Mouse (Mus musculus) T-helper 1 cell (primary cell): ENCODE results near the gene Rab26.

ENCODE experiments used
- in situ Hi-C: fragments of 300-600 bp; cut with MboI, MseI; formaldehyde crosslinking; loops from one replicate; pipeline ENCODE4 v1.15.1; 2025; ENCODE audit warnings: high pct_unique_total_duplicates

Rab26 gene

DNA sequence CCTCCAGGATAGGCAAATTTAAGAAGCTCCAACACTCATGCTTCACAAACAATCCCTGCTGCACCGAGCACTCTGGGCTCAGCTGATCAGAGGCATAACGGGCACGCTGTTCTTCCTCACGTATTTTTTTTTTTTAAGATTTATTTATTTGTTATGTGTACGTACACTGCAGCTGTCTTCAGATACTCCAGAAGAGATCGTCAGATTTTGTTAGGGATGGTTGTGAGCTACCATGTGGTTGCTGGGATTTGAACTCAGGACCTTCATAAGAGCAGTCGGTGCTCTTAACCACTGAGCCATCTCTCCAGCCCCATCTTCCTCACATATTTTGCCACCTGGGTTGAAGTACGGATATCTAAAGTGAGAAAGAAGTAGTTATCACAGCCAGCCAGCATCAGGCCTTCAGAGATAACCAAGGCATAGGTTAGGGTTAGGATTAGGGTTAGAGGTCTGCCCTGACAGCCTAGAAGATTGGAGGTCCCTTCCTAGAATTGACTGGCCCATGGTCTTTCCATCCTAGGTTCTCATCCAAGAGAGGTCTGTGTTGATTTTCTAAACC, at the start of gene Rab26:
Rab26 (minus strand) TSS at position 51 of the 559 bp plus-strand sequence.
- in situ Hi-C loops, result loop anchor here (5.0 kb wide), 1 partner anchor 123 kb away; the partner anchor contains the start of gene Npw

DNA sequence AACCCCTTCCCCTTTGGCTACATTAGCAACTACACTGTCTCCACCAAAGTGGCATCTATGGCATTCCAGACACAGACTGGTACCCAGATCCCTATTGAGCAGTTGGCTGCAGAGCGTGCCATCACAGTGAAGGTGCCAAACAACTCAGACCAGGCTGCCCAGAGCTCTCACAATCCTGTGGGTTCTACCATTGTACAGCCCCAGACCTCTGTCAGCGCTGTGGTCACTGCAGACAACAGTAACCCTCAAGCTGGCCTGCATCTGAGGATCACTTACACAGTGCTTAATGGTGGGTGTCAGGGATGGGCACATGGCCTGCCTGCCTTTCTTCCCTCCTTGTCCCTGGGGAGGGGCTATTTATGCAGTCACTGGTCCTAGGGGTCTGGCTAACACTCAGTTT, 46.3 kb upstream of the Rab26 start:
- in situ Hi-C loops, result no loop called here

GRCm38 (mm10) chr17:24579532-24579931, 45.5 kb upstream of the Rab26 start:
- in situ Hi-C loops, result loop anchor here (5.0 kb wide), 1 partner anchor 73 kb away; the partner anchor contains the start of gene Slc9a3r2

DNA sequence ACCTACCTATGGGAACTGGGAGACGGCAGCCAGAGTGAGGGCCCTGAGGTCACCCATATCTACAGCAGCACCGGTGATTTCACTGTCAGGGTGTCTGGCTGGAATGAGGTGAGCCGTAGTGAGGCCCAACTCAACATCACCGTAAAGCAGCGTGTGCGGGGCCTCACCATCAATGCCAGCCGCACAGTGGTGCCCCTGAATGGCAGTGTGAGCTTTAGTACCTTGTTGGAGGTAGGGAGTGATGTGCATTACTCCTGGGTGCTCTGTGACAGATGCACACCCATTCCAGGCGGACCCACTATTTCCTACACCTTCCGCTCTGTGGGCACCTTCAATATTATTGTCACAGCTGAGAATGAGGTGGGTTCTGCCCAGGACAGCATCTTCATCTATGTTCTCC, 39.8 kb upstream of the Rab26 start:
- in situ Hi-C loops, result no loop called here

GRCm38 (mm10) chr17:24572651-24573245, 38.7 kb upstream of the Rab26 start:
- in situ Hi-C loops, result no loop called here

DNA sequence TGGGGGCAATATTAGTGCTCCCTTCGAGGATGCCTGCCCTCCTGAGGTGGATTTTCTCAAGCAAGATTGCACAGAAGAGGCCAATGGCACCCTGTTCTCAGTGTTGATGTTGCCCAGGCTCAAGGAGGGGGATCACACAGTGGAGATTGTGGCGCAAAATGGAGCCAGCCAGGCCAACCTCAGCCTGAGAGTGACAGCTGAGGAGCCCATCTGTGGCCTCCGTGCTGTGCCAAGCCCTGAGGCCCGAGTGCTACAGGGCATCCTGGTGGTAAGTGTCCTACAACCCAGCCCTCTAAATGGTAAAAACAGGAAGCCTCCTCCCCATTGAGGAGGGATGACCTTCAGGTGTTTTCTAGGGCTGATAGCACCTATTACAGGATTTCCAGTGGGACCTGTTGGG, 35.8 kb upstream of the Rab26 start:
- in situ Hi-C loops, result no loop called here

DNA sequence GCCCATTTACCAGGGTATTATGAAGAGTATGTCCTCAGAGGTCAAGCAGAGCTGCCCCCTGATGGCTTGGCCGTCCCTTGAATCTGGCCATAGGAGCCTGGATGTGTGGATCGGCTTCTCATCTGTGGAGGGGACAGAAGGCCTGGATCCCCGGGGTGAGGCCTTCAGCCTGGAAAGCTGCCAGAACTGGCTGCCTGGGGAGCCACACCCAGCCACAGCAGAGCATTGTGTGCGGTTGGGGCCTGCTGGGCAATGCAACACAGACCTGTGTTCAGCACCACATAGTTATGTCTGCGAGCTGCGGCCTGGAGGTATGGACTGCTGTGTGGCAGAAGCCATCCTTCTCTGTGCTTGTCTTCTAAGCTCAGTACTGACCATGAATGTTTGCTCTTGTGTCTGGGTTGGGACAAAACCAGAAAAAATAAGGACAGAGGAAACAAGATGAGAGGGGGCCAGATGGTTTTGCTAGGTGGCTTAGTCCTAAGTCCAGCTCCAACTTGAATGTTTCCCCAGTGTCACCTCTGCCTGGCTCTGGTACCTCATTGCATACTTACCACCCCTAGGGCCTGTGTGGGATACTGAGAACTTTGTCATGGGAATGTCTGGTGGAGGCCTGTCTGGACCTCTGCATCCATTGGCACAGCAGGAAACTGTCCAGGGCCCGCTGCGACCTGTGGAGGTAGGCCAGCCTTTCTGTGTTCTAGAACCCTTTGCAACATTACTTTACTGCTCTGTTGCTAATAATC, 33.2 kb upstream of the Rab26 start:
- in situ Hi-C loops, result no loop called here

DNA sequence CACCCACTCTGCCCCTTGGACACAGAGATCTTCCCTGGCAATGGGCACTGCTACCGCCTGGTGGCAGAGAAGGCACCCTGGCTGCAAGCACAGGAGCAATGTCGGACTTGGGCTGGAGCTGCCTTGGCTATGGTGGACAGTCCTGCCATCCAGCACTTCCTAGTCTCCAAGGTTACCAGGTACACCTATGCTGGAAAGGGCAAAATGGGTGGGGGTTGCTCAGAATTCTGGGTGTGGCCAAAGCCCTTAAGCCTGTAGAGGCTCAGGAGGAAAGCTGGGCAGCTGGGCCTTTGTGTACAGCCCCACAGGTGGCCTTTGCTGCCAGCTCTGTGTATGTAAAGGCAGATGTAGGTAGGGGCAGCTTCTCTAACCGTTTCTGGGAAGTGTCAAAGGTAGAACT, 31.8 kb upstream of the Rab26 start:
- in situ Hi-C loops, result no loop called here

GRCm38 (mm10) chr17:24565092-24565491, 31.1 kb upstream of the Rab26 start:
- in situ Hi-C loops, result no loop called here

DNA sequence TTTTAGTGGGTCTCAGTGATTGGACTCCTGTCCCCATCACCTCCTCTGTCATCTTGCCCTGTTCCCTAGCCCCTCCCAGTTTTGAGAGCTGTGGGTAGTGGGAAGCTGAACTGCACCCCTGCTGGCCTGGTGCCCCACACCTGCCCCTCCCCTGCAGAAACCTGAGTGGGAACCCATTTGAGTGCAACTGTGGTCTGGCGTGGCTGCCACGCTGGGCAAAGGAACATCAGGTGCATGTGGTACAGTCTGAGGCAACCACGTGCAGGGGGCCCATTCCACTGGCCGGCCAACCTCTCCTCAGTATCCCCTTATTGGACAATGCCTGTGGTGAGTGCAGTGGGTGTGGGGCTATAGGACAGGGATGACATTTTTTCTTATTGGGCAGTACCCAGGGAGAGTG, 30.4 kb upstream of the Rab26 start:
- in situ Hi-C loops, result no loop called here

GRCm38 (mm10) chr17:24563638-24564037, 29.6 kb upstream of the Rab26 start:
- in situ Hi-C loops, result no loop called here

DNA sequence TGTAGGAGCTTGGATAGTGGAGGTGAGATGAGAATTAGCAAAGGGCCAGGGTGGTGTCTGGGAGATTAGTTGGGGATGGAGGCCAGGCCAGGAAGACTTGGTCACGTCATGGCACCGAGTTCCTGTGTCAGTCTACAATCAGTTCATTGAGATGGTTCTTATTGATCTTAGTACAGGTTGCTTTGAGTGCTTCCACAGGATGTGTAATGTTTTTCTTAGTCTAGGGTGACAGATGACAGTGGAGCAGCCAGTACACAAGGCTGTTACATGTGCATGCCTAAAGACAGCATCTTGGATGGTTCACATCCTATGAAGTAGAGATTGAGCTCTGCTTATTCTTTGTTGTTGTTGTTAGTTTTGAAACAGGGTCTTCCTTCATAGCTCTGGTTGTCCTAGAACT, 27.6 kb upstream of the Rab26 start:
- in situ Hi-C loops, result no loop called here

DNA sequence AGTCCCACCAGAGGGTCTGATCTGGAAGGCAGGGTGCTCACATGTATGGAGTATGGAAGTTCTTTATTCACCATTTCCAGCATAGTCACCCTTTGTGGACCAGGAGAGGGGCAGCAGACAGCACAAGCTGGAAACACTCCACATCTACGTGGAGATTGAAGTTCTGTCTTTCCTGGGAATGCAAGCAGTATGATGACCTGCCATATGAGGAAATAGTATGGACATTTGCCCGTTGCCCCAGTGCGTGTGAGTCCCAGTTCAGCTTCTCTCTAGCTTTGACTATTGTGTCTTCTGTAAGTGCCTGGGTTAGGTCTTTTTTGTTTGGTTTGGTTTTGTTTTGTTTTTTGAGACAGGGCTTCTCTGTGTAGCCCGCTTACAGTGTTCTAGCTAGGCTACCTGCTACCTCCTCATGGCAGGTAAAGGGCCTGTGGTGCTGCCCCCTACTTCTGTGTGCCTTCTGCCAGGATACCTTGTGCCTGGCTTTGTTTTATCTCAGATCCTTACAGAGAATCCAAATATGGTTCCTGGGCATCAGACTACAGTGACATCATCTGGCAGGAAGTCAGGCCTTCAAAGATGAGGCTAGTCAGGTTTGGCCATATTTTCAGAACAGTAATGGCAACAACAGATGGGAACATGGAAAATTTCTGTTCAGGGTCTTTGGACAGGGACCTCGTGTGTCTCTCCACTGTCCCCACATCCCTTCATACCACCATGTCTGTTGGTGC, 26.5 kb upstream of the Rab26 start:
- in situ Hi-C loops, result no loop called here

DNA sequence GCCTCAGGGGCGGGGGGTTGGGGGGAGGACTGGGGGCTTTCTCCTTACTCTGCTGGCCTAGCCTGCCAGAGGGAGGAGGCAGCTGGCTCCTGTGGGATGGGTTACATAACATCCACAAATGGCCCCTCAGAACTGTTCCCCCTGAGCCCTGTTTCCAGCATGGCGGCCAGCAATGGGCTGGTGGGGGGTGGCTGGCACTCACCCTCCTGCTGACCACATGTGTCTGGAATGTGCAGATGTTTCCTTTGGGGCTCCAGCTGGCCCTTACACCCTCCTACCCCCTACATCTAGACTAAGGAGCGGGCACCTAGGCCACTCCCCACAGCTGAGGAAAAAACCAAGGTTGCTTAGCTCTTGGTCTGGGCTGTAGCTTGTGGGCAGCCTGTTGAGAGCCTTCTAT, 25.1 kb upstream of the Rab26 start:
- in situ Hi-C loops, result no loop called here

- in situ Hi-C loops, result no loop called here
These were observed 24.6 kb upstream of the Rab26 start for GRCm38 (mm10) chr17:24558600-24559099.

DNA sequence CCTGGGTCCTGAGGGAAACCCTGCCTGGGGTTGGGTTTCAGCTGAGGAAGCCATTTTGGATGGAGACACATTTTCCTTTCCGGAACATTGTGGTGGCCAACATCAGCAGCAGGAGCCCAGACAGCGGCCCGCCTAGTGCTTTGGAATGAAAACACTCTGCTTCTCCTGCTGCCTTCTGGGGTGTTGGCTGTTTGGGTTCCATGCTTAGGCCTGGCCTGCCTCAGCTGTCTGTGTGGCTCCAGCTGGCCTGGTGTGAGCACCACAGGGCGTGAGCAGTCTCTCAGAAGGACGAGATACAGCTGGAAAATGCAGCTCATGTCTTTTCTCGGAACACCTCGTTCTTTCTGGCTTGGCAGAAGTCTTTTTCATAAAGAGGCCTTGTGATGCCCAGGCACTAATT, 23.1 kb upstream of the Rab26 start:
- in situ Hi-C loops, result no loop called here

- in situ Hi-C loops, result no loop called here
These were observed 17.0 kb upstream of the Rab26 start for GRCm38 (mm10) chr17:24551050-24551444.

DNA sequence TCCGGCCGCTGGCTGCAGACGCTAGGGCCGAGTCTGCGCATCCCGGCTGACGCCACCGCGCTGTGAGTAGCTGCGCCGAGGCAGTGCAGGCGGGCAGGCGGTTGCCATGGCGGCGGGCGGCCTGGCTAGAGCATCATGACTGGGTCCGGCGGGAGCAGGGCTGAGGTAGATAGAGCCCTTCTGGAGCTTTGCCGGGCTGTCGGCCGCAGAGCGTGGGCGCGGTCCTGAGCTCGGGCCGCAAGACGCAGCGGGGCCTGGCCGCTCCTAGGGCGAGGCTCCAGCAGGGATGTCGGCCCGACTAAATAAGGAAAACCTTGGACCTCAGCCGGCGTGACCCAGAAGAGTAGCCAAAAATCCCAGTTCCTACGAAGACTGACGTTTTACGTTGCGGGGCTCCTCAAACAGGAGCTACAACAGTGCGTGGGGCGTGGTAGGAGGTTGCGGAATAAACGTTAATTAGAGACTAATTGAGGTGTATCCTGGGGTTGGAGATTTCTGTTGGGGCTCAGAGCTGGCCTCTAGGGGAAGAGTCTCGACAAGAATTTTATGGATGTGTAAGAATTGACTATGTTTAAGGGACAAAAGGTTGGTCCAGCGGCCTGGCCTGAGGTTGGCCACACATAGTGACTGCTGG, 16.5 kb upstream of the Rab26 start:
- in situ Hi-C loops, result no loop called here

- in situ Hi-C loops, result loop anchor here (10.0 kb wide), 1 partner anchor 675 kb away; no protein-coding TSS in a partner anchor
These were observed 15.8 kb upstream of the Rab26 start, which contains the start of gene Pkd1 for GRCm38 (mm10) chr17:24549618-24550415. TSS of gene Pkd1 (plus strand) at chr17:24549834.

- in situ Hi-C loops, result loop anchor here (10.0 kb wide), 1 partner anchor 676 kb away; no protein-coding TSS in a partner anchor
These were observed 15.1 kb upstream of the Rab26 start for GRCm38 (mm10) chr17:24548921-24549617.
